Mouse (Mus musculus) cerebellum, adult 2 months (tissue): ENCODE measurements at regions not wholly inside any gene's neighbourhood (a gene's known extent, or its start where the extent isn't known, plus 50 kb on each side); places are given as distances from the start of the nearest gene placed in this dataset.

Source experiments
- CTCF ChIP-seq: fragments of 200-500 bp; IDR thresholded peaks from 2 replicates; pipeline ENCODE4 v1.5.1; 2011; ENCODE audit warnings: low read depth, mild to moderate bottlenecking, control low read depth, low read length, moderate library complexity, borderline replicate concordance; ENCODE audit not compliant: insufficient read depth
- POLR2A ChIP-seq: fragments of 200-500 bp; IDR thresholded peaks from 2 replicates; pipeline ENCODE4 v1.6.1; 2011; ENCODE audit warnings: low read length, control low read depth, borderline replicate concordance; ENCODE audit not compliant: insufficient read depth

- TF ChIP-seq CTCF (no peak), POLR2A (no peak)
Measured at GRCm38 (mm10) chr11:64331811-64332210, 103.3 kb upstream of the Hs3st3a1 start.
